In genomic region chr7:117393976-117394375, GRCm38 (mm10) we compare ENCODE assay signal across 11 mouse cellular contexts. TPM values are rescaled to one million over a fixed set of nuclear protein-coding genes. Genes with fewer than 3 reads are reported as not detected.
DNase-seq lines count a peak whose midpoint lies in the region; ATAC-seq and TF ChIP-seq lines count a peak whose summit lies in the region.
"Had no signal": no experiment of that assay in that cellular context is flagged by ENCODE, and none has a peak within 500 bp of the region (broad histone marks: within the 10 kb centered on the region; RNA-seq: fewer than 3 reads in every experiment).

No protein-coding gene starts in this region.

- TF ChIP-seq CTCF in cerebellum, adult 2 months (IDR thresholded peaks at IDR 0.05; ENCODE audit: borderline replicate concordance, insufficient read depth, low read depth, low read length) = no peak

- H3K4me2 ChIP-seq in midbrain, embryonic 11.5 days = no peak overlapping the region
- no peak overlapping the region for H3K4me2 ChIP-seq in midbrain, embryonic 13.5 days (replicated peaks)
- H3K4me2 ChIP-seq: hindbrain, embryonic 15.5 days had no signal

- DNase-seq in midbrain, embryonic 11.5 days (ENCODE audit: low spot score, missing footprints) = peak; percentile 33
- DNase-seq in gonadal fat pad, adult 2 months (ENCODE audit: low read depth) = peak; percentile 37
- peak; percentile 22 for DNase-seq in thymus, postnatal 25 days
- DNase-seq in limb, embryonic 10.5 days (ENCODE audit: low spot score) = no peak
- no peak for DNase-seq in cerebellum, adult 2 months
- DNase-seq in adrenal gland, adult 18-20 months (ENCODE audit: low spot score in 2 of 2) = no peak

- no peak for ATAC-seq in midbrain, embryonic 11.5 days (ENCODE audit: low FRiP score)
- no peak for ATAC-seq in midbrain, embryonic 13.5 days
- peak; percentile 93 for ATAC-seq in megakaryocyte, adult 5-6 weeks (ENCODE audit: poor library complexity, severe bottlenecking)

- H3K4me1 ChIP-seq in midbrain, embryonic 11.5 days (ENCODE audit: control insufficient read depth, insufficient read depth, low read length) = no peaks in the 10 kb centered on the region
- H3K4me1 ChIP-seq in midbrain, embryonic 13.5 days (replicated peaks) = peaks cover 15% of the 10 kb centered on the region
- H3K4me1 ChIP-seq in limb, embryonic 10.5 days = peaks cover 3% of the 10 kb centered on the region; the same call in 1 of the 2 replicates
- H3K4me1 ChIP-seq in cerebellum, adult 2 months (ENCODE audit: control insufficient read depth, insufficient read depth, low read length) = no peaks in the 10 kb centered on the region

- TF ChIP-seq POLR2A in cerebellum, adult 2 months (IDR thresholded peaks at IDR 0.05; ENCODE audit: borderline replicate concordance, insufficient read depth, low read length) = no peak

- H3K9me3 ChIP-seq in midbrain, embryonic 11.5 days (ENCODE audit: control insufficient read depth, low read length) = no peaks in the 10 kb centered on the region
- H3K9me3 ChIP-seq in midbrain, embryonic 13.5 days = 0 out of 2 replicates have a peak, but pooled peaks cover 3% of the 10 kb centered on the region
- H3K9me3 ChIP-seq in limb, embryonic 10.5 days (replicated peaks) = no peaks in the 10 kb centered on the region
- H3K9me3 ChIP-seq: hindbrain, embryonic 15.5 days had no signal

- no peak overlapping the region for H3K27ac ChIP-seq in midbrain, embryonic 11.5 days (ENCODE audit: low read depth, low read length)
- H3K27ac ChIP-seq in midbrain, embryonic 13.5 days = no peak overlapping the region
- H3K27ac ChIP-seq in limb, embryonic 10.5 days = no peak overlapping the region
- H3K27ac ChIP-seq in cerebellum, adult 2 months (ENCODE audit: insufficient read depth, low read length) = no peak overlapping the region
- H3K27ac ChIP-seq: hindbrain, embryonic 15.5 days; left cerebral cortex, adult 2 months had no signal

- H3K36me3 ChIP-seq in midbrain, embryonic 11.5 days (ENCODE audit: control insufficient read depth, insufficient read depth, low read length) = no peaks in the 10 kb centered on the region
- no peaks in the 10 kb centered on the region for H3K36me3 ChIP-seq in midbrain, embryonic 13.5 days
- H3K36me3 ChIP-seq in limb, embryonic 10.5 days = no peaks in the 10 kb centered on the region
- H3K36me3 ChIP-seq: G1E; hindbrain, embryonic 15.5 days had no signal

- 80% methylated on average over 4 of the region's 4 CpGs for WGBS in midbrain, embryonic 11.5 days
- 89% methylated on average over 4 of the region's 4 CpGs for WGBS in midbrain, embryonic 13.5 days
- 48% methylated on average over 4 of the region's 4 CpGs for WGBS in limb, embryonic 10.5 days
- WGBS in cerebellum, adult 2 months = 92% methylated on average over 4 of the region's 4 CpGs

- no peak overlapping the region for H3K4me3 ChIP-seq in midbrain, embryonic 11.5 days (ENCODE audit: low read depth, low read length)
- H3K4me3 ChIP-seq in midbrain, embryonic 13.5 days (replicated peaks) = no peak overlapping the region
- no peak overlapping the region for H3K4me3 ChIP-seq in limb, embryonic 10.5 days
- H3K4me3 ChIP-seq in cerebellum, adult 2 months (replicated peaks; ENCODE audit: insufficient read depth, low read depth, low read length) = no peak overlapping the region
- H3K4me3 ChIP-seq: hindbrain, embryonic 15.5 days; left cerebral cortex, adult 2 months had no signal

- H3K9ac ChIP-seq in midbrain, embryonic 11.5 days (ENCODE audit: low read length) = no peak overlapping the region
- no peak overlapping the region for H3K9ac ChIP-seq in midbrain, embryonic 13.5 days (replicated peaks)
- H3K9ac ChIP-seq: hindbrain, embryonic 15.5 days had no signal

- H3K27me3 ChIP-seq in midbrain, embryonic 11.5 days (ENCODE audit: control insufficient read depth, insufficient read depth, low read length) = no peaks in the 10 kb centered on the region
- H3K27me3 ChIP-seq in midbrain, embryonic 13.5 days = no peaks in the 10 kb centered on the region
- no peaks in the 10 kb centered on the region for H3K27me3 ChIP-seq in limb, embryonic 10.5 days (ENCODE audit: low read depth, poor library complexity, severe bottlenecking)
- no peaks in the 10 kb centered on the region for H3K27me3 ChIP-seq in cerebellum, adult 2 months (ENCODE audit: control insufficient read depth, insufficient read depth, low read length)
- H3K27me3 ChIP-seq: hindbrain, embryonic 15.5 days had no signal

RNA-seq across cellular contexts. Expression of gene Xylt1, which starts 13.2 kb away (rescaled TPM):
- 0.83 and 1.1 TPM in 2 replicates for polyA plus RNA-seq in midbrain, embryonic 11.5 days (2014; fragmentation: Nextera tagmentation; extraction: Ambion mirVana)
- polyA plus RNA-seq in midbrain, embryonic 13.5 days (2015; fragmentation: Nextera tagmentation; extraction: Ambion mirVana) = 1.2 and 1.7 TPM in 2 replicates
- 1.2 and 1.9 TPM in 2 replicates for polyA plus RNA-seq in gonadal fat pad, adult 2 months (2012; rRNA removed)
- 26.8 and 27.9 TPM in 2 replicates for total RNA-seq in megakaryocyte, adult 5-6 weeks (2015)
- 13.7 and 23.3 TPM in 2 replicates for total RNA-seq in megakaryocyte, adult 5-6 weeks (2017)
- 0.91 and 0.95 TPM in 2 replicates for polyA plus RNA-seq in limb, embryonic 10.5 days (2016; fragmentation: Nextera tagmentation; extraction: Ambion mirVana)
- 8.0 and 8.3 TPM in 2 replicates for polyA plus RNA-seq in cerebellum, adult 2 months (2012; rRNA removed)
- 1 to 10 TPM; 6.0 to 6.2 TPM for total RNA-seq in adrenal gland, adult 18-20 months (2021)
- polyA plus RNA-seq: G1E had no signal

Comparison
In these comparisons a context has a peak if more than half of its experiments do, and no peak if none do; other contexts are left out.
1. DNase-seq: peak in midbrain, embryonic 11.5 days (single experiment), gonadal fat pad, adult 2 months (single experiment) and thymus, postnatal 25 days (single experiment); none in limb, embryonic 10.5 days (single experiment), cerebellum, adult 2 months (0 of 2) and adrenal gland, adult 18-20 months (0 of 2).